Mouse (Mus musculus) hindbrain, embryonic 16.5 days (tissue): ENCODE measurements around the gene Apoc3. TPM values are rescaled to one million over a fixed set of nuclear protein-coding genes. Genes with fewer than 3 reads are reported as not detected.

Experiments used
- ATAC-seq: fragments of 200-750 bp; cut with Nextera tagmentation; 2 replicates; pipeline ENCODE4 v1.8.0; 2017; ENCODE audit warnings: moderate TSS enrichment, moderate library complexity
- H3K27ac ChIP-seq: fragments of 300-500 bp; sonication (generic); 2 replicates; pipeline ENCODE4 v1.5.1; 2014; ENCODE audit warnings: low read depth, mild to moderate bottlenecking, control low read depth, low read length, moderate library complexity
- H3K27me3 ChIP-seq: fragments of 300-500 bp; sonication (generic); replicated peaks from 2 replicates; pipeline ENCODE4 v1.6.1; 2014; ENCODE audit warnings: low read length; ENCODE audit not compliant: control insufficient read depth, insufficient read depth
- H3K36me3 ChIP-seq: fragments of 300-500 bp; sonication (generic); 2 replicates; pipeline ENCODE4 v1.6.1; 2014; ENCODE audit warnings: mild to moderate bottlenecking, low read length, moderate library complexity, mixed read lengths; ENCODE audit not compliant: control insufficient read depth, insufficient read depth
- H3K4me1 ChIP-seq: fragments of 300-500 bp; sonication (generic); 2 replicates; pipeline ENCODE4 v1.6.1; 2014; ENCODE audit warnings: low read depth, low read length; ENCODE audit not compliant: control insufficient read depth, insufficient read depth
- H3K4me2 ChIP-seq: fragments of 300-500 bp; sonication (generic); 2 replicates; pipeline ENCODE4 v1.6.1; 2014; ENCODE audit warnings: mild to moderate bottlenecking, low read length, control low read depth, moderate library complexity
- H3K4me3 ChIP-seq: fragments of 300-500 bp; sonication (generic); 2 replicates; pipeline ENCODE4 v1.5.1; 2014; ENCODE audit warnings: mild to moderate bottlenecking, low read length, control low read depth, moderate library complexity
- H3K9ac ChIP-seq: fragments of 300-500 bp; sonication (generic); 2 replicates; pipeline ENCODE4 v1.6.1; 2014; ENCODE audit warnings: low read depth, mild to moderate bottlenecking, control low read depth, low read length, moderate library complexity
- H3K9me3 ChIP-seq: fragments of 300-500 bp; sonication (generic); 2 replicates; pipeline ENCODE4 v1.6.1; 2014; ENCODE audit warnings: mild to moderate bottlenecking, low read length, moderate library complexity; ENCODE audit not compliant: control insufficient read depth
- WGBS: fragments of 180-500 bp; shearing (Covaris S2); extraction: QIAGEN DNeasy Blood & Tissue Kit; methylation state at CpG from one replicate; pipeline ENCODE4 v1.1.7; 2014; 5-methylcytosine and 5-hydroxymethylcytosine counted together
- polyA plus RNA-seq: library from polyadenylated mRNA; unstranded; fragments of >200 nt; fragmentation: Nextera tagmentation; extraction: Ambion mirVana; gene quantifications from 2 replicates; pipeline ENCODE4 v1.2.1, GENCODE M21; 2015

Apoc3 gene
- polyA plus RNA-seq, 1 experiment from 2014 or later = not detected

GRCm38 (mm10) chr9:46206834-46207500 is 28.5 kb downstream of the Apoc3 start:
- Histone ChIP-seq H3K27me3 (no peaks in the 10 kb centered on the region), H3K9ac (no peak overlapping the region), H3K27ac (no peak overlapping the region), H3K9me3 (no peaks in the 10 kb centered on the region), H3K4me2 (no peak overlapping the region), H3K4me1 (no peaks in the 10 kb centered on the region), H3K4me3 (no peak overlapping the region), H3K36me3 (peaks cover 18% of the 10 kb centered on the region)
- 89% methylated on average over 10 of the region's 10 CpGs for WGBS
- no peak for ATAC-seq

- no peaks in the 10 kb centered on the region for H3K27me3 ChIP-seq
- no peak overlapping the region for H3K4me2 ChIP-seq
- no peaks in the 10 kb centered on the region for H3K9me3 ChIP-seq
- H3K36me3 ChIP-seq = peaks cover 23% of the 10 kb centered on the region
- H3K27ac ChIP-seq = no peak overlapping the region
- ATAC-seq = no peak
- WGBS = 88% methylated on average over 2 of the region's 2 CpGs
- H3K4me1 ChIP-seq = no peaks in the 10 kb centered on the region
- no peak overlapping the region for H3K9ac ChIP-seq
- H3K4me3 ChIP-seq = no peak overlapping the region
These were observed 35.8 kb downstream of the Apoc3 start for GRCm38 (mm10) chr9:46199609-46200008.

- no peak for ATAC-seq
- H3K4me1 ChIP-seq = no peaks in the 10 kb centered on the region
- no peaks in the 10 kb centered on the region for H3K9me3 ChIP-seq
- H3K4me3 ChIP-seq = no peak overlapping the region
- no peak overlapping the region for H3K27ac ChIP-seq
- peaks cover 19% of the 10 kb centered on the region for H3K36me3 ChIP-seq
- H3K4me2 ChIP-seq = no peak overlapping the region
- no peaks in the 10 kb centered on the region for H3K27me3 ChIP-seq
- H3K9ac ChIP-seq = no peak overlapping the region
- WGBS = 87% methylated on average over 7 of the region's 7 CpGs
These were observed 36.5 kb downstream of the Apoc3 start for GRCm38 (mm10) chr9:46198936-46199335.

- H3K36me3 ChIP-seq = peaks cover 19% of the 10 kb centered on the region
- 79% methylated on average over 9 of the region's 9 CpGs for WGBS
- H3K27me3 ChIP-seq = no peaks in the 10 kb centered on the region
- no peak overlapping the region for H3K4me2 ChIP-seq
- H3K4me1 ChIP-seq = no peaks in the 10 kb centered on the region
- no peak overlapping the region for H3K9ac ChIP-seq
- no peak for ATAC-seq
- no peaks in the 10 kb centered on the region for H3K9me3 ChIP-seq
- H3K4me3 ChIP-seq = no peak overlapping the region
- no peak overlapping the region for H3K27ac ChIP-seq
These were observed 37.0 kb downstream of the Apoc3 start for GRCm38 (mm10) chr9:46198461-46198860.

- Histone ChIP-seq H3K9ac (no peak overlapping the region), H3K4me1 (no peaks in the 10 kb centered on the region), H3K27me3 (no peaks in the 10 kb centered on the region), H3K9me3 (no peaks in the 10 kb centered on the region), H3K4me2 (no peak overlapping the region), H3K4me3 (no peak overlapping the region), H3K36me3 (peaks cover 15% of the 10 kb centered on the region), H3K27ac (no peak overlapping the region)
- 80% methylated on average over 12 of the region's 12 CpGs for WGBS
- ATAC-seq = no peak
These were observed 38.7 kb downstream of the Apoc3 start for GRCm38 (mm10) chr9:46196699-46197169.

- Histone ChIP-seq H3K4me3 (no peak overlapping the region), H3K4me1 (no peaks in the 10 kb centered on the region), H3K36me3 (peaks cover 8% of the 10 kb centered on the region), H3K9ac (no peak overlapping the region), H3K27ac (no peak overlapping the region), H3K4me2 (no peak overlapping the region), H3K27me3 (no peaks in the 10 kb centered on the region), H3K9me3 (no peaks in the 10 kb centered on the region)
- ATAC-seq = no peak
- WGBS = 89% methylated on average over 9 of the region's 9 CpGs
These were observed 40.6 kb downstream of the Apoc3 start for GRCm38 (mm10) chr9:46194809-46195208.

- Histone ChIP-seq H3K9me3 (no peaks in the 10 kb centered on the region), H3K27me3 (no peaks in the 10 kb centered on the region), H3K4me3 (no peak overlapping the region), H3K36me3 (peaks cover 6% of the 10 kb centered on the region; the same call in 1 of the 2 replicates), H3K9ac (no peak overlapping the region), H3K4me1 (no peaks in the 10 kb centered on the region), H3K4me2 (no peak overlapping the region), H3K27ac (no peak overlapping the region)
- ATAC-seq = no peak
- WGBS = 69% methylated on average over 6 of the region's 6 CpGs
These were observed 42.8 kb downstream of the Apoc3 start for GRCm38 (mm10) chr9:46192642-46193041.

GRCm38 (mm10) chr9:46191644-46192043 is 43.8 kb downstream of the Apoc3 start:
- no peak overlapping the region for H3K4me2 ChIP-seq
- H3K27ac ChIP-seq = no peak overlapping the region
- H3K27me3 ChIP-seq = no peaks in the 10 kb centered on the region
- no peak overlapping the region for H3K4me3 ChIP-seq
- no peak overlapping the region for H3K9ac ChIP-seq
- no peaks in the 10 kb centered on the region for H3K4me1 ChIP-seq
- WGBS = 30% methylated on average over 1 of the region's 1 CpGs
- H3K9me3 ChIP-seq = no peaks in the 10 kb centered on the region
- no peak for ATAC-seq
- H3K36me3 ChIP-seq = peaks cover 6% of the 10 kb centered on the region; the same call in 1 of the 2 replicates

- WGBS = 72% methylated on average over 8 of the region's 8 CpGs
These were observed 44.2 kb downstream of the Apoc3 start for GRCm38 (mm10) chr9:46191234-46191633.

More at GRCm38 (mm10) chr9:46191234-46191633, 44.2 kb downstream of the Apoc3 start:
- no peaks in the 10 kb centered on the region for H3K9me3 ChIP-seq
- no peak for ATAC-seq
- H3K4me1 ChIP-seq = no peaks in the 10 kb centered on the region
- peak overlapping the region; percentile 31; the same call in 1 of the 2 replicates for H3K27ac ChIP-seq
- peaks cover 4% of the 10 kb centered on the region; the same call in 1 of the 2 replicates for H3K36me3 ChIP-seq
- no peak overlapping the region for H3K4me3 ChIP-seq
- no peak overlapping the region for H3K4me2 ChIP-seq
- H3K27me3 ChIP-seq = no peaks in the 10 kb centered on the region
- H3K9ac ChIP-seq = no peak overlapping the region
